Mouse (Mus musculus): ENCODE measurements at regions not wholly inside any gene's neighbourhood (a gene's known extent, or its start where the extent isn't known, plus 50 kb on each side); places are given as distances from the start of the nearest gene placed in this dataset.

DNA sequence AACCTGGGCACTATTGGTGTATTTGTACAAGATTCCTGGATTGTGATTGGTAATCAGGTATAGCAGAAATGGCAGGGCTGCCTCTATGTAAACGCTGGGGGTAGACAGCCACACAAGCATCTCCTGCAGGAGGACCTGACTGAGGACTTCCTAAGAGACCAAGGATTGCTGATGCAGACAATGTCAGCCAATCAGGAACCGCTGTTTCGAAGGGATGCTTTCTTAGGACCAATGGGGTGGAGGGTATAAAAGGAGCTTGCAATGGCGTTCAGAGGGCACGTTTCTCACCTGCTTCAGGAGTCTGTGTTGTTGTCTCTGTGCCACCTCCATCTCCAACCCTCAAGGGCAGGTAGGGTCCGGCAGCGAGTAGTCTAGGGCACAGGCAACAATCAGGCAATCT lies 393.7 kb downstream of the Gm45692 start:
- no peak overlapping the region for H3K9ac ChIP-seq (ENCODE audit: low read depth, low read length)
- H3K4me2 ChIP-seq = no peak overlapping the region
- H3K27me3 ChIP-seq (replicated peaks; ENCODE audit: control insufficient read depth, insufficient read depth, low read length) = no peaks in the 10 kb centered on the region
- no peaks in the 10 kb centered on the region for H3K4me1 ChIP-seq (replicated peaks; ENCODE audit: control insufficient read depth, insufficient read depth, low read length)
- no peaks in the 10 kb centered on the region for H3K36me3 ChIP-seq (ENCODE audit: control insufficient read depth, insufficient read depth, low read length)
- H3K9me3 ChIP-seq (ENCODE audit: control insufficient read depth, low read length) = no peaks in the 10 kb centered on the region
- no peak for DNase-seq (ENCODE audit: low spot score)
- no peak overlapping the region for H3K27ac ChIP-seq (ENCODE audit: low read depth, low read length)
- ATAC-seq (replicated peaks; ENCODE audit: low FRiP score) = no peak
- H3K4me3 ChIP-seq (ENCODE audit: low read depth, low read length) = no peak overlapping the region
- WGBS = 80% methylated on average over 7 of the region's 7 CpGs

DNA sequence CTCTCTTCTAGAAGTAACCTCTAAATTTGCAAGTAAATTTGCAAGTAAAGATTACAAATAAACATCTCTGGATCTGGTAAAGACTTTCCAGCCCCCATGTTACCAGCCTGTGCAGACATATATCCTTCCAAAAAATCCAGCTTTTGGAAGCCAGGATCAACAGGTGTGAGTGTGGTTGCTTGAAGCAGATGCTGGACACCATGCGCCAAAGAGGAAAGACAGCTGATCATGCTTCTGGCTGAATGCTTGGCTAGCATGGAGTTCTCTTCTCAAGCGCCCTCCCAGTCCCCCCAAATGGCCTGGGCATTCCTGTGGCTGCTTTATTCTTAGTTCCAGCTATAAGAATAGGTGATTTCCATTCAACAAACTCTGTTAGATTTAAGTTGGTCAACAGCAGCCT lies 404.9 kb downstream of the Gm45692 start:
- H3K4me2 ChIP-seq = no peak overlapping the region
- H3K36me3 ChIP-seq (ENCODE audit: control insufficient read depth, insufficient read depth, low read length) = no peaks in the 10 kb centered on the region
- no peak overlapping the region for H3K27ac ChIP-seq (ENCODE audit: low read depth, low read length)
- H3K9me3 ChIP-seq (ENCODE audit: control insufficient read depth, low read length) = no peaks in the 10 kb centered on the region
- no peaks in the 10 kb centered on the region for H3K4me1 ChIP-seq (replicated peaks; ENCODE audit: control insufficient read depth, insufficient read depth, low read length)
- H3K4me3 ChIP-seq (ENCODE audit: low read depth, low read length) = no peak overlapping the region
- DNase-seq (ENCODE audit: low spot score) = no peak
- no peaks in the 10 kb centered on the region for H3K27me3 ChIP-seq (replicated peaks; ENCODE audit: control insufficient read depth, insufficient read depth, low read length)
- 78% methylated on average over 2 of the region's 2 CpGs for WGBS
- H3K9ac ChIP-seq (ENCODE audit: low read depth, low read length) = no peak overlapping the region
- no peak for ATAC-seq (replicated peaks; ENCODE audit: low FRiP score)

DNA sequence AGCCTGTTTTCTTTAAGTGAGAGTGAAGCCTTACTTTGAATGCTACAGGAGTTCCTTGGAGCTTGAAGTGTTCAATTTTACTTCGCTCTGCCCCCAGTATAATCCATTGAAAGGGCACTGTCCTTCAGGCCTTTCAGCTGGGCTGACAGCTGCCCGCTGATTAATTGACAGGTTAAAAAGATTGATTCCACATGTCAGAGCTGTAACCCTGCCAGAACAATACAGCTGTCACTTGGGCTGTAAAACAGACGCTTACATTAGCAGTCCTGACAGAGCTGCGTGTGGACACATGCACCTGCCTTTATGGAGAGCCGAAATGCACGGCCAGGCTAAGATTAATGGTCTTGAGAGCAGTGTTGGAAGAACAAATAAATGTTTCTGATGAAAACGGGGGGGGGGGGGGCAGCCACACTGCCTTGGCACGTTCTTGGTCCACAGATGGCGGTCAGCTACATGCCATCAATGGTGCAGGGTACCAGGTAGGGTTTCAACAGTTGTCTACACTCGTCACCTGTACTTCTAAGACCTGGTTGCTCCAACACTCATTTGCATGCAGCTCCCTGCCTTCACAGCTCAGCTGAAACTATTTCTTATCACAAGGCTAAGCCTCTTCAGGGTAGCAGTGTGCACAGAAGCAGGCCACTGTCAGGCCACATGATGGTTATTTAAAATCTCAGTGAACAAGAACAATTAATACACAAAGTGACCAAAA lies 407.3 kb downstream of the Gm45692 start:
- H3K36me3 ChIP-seq (ENCODE audit: control insufficient read depth, insufficient read depth, low read length) = no peaks in the 10 kb centered on the region
- H3K4me1 ChIP-seq (replicated peaks; ENCODE audit: control insufficient read depth, insufficient read depth, low read length) = no peaks in the 10 kb centered on the region
- no peak overlapping the region for H3K4me3 ChIP-seq (ENCODE audit: low read depth, low read length)
- H3K9me3 ChIP-seq (ENCODE audit: control insufficient read depth, low read length) = no peaks in the 10 kb centered on the region
- WGBS = 62% methylated on average over 10 of the region's 10 CpGs
- H3K27me3 ChIP-seq (replicated peaks; ENCODE audit: control insufficient read depth, insufficient read depth, low read length) = no peaks in the 10 kb centered on the region
- ATAC-seq (replicated peaks; ENCODE audit: low FRiP score) (no peak), DNase-seq (ENCODE audit: low spot score) (no peak)
- H3K27ac ChIP-seq (ENCODE audit: low read depth, low read length) = no peak overlapping the region
- H3K4me2 ChIP-seq = no peak overlapping the region
- no peak overlapping the region for H3K9ac ChIP-seq (ENCODE audit: low read depth, low read length)

DNA sequence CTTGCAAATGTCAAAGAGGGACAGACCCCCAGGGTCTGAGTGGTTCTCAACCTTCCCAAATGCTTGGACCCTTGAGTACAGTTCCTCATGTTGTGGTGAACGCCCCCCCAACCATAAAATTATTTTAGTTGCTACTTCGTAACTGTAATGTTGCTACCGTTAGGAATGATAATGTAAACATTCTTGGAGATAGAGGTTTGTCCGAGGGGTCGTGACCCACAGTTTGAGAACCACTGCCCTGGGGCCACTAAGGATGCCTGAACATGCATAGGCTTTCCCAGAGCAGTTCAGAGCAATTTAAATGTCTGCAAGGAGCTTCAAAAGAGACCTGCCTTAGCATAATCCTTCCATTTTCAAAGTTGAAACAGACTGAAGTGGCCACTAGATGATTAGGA lies 407.8 kb downstream of the Gm45692 start:
- Histone ChIP-seq H3K4me1 (replicated peaks; ENCODE audit: control insufficient read depth, insufficient read depth, low read length) (no peaks in the 10 kb centered on the region), H3K36me3 (ENCODE audit: control insufficient read depth, insufficient read depth, low read length) (no peaks in the 10 kb centered on the region), H3K27me3 (replicated peaks; ENCODE audit: control insufficient read depth, insufficient read depth, low read length) (no peaks in the 10 kb centered on the region), H3K27ac (ENCODE audit: low read depth, low read length) (no peak overlapping the region), H3K4me3 (ENCODE audit: low read depth, low read length) (no peak overlapping the region), H3K9ac (ENCODE audit: low read depth, low read length) (no peak overlapping the region), H3K9me3 (ENCODE audit: control insufficient read depth, low read length) (no peaks in the 10 kb centered on the region), H3K4me2 (no peak overlapping the region)
- ATAC-seq (replicated peaks; ENCODE audit: low FRiP score) = no peak
- no peak for DNase-seq (ENCODE audit: low spot score)
- WGBS = 62% methylated on average over 5 of the region's 5 CpGs

DNA sequence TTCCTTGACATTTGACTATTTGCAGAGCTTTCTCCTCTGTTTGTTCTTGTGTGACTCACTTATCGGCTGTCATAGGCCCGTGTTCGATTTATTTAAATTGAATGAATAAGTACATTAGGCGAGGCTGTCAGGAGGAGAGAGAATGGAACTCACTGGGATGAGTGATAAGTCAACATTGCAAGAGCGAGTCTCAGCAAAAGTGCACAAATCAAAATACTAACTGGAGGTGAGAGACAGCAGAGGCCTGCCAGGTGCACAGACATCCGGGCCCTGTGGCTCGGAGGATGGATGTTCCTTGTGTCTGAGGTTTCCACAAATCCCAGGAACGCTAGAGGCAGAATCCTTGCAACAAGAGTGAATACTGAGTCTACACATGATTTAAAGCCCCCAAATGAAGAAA lies 410.6 kb downstream of the Gm45692 start:
- no peaks in the 10 kb centered on the region for H3K36me3 ChIP-seq (ENCODE audit: control insufficient read depth, insufficient read depth, low read length)
- H3K27me3 ChIP-seq (replicated peaks; ENCODE audit: control insufficient read depth, insufficient read depth, low read length) = no peaks in the 10 kb centered on the region
- no peaks in the 10 kb centered on the region for H3K9me3 ChIP-seq (ENCODE audit: control insufficient read depth, low read length)
- no peak overlapping the region for H3K27ac ChIP-seq (ENCODE audit: low read depth, low read length)
- DNase-seq (ENCODE audit: low spot score) (no peak), ATAC-seq (replicated peaks; ENCODE audit: low FRiP score) (no peak)
- H3K4me1 ChIP-seq (replicated peaks; ENCODE audit: control insufficient read depth, insufficient read depth, low read length) = no peaks in the 10 kb centered on the region
- no peak overlapping the region for H3K4me3 ChIP-seq (ENCODE audit: low read depth, low read length)
- no peak overlapping the region for H3K4me2 ChIP-seq
- H3K9ac ChIP-seq (ENCODE audit: low read depth, low read length) = no peak overlapping the region
- 65% methylated on average over 8 of the region's 8 CpGs for WGBS

DNA sequence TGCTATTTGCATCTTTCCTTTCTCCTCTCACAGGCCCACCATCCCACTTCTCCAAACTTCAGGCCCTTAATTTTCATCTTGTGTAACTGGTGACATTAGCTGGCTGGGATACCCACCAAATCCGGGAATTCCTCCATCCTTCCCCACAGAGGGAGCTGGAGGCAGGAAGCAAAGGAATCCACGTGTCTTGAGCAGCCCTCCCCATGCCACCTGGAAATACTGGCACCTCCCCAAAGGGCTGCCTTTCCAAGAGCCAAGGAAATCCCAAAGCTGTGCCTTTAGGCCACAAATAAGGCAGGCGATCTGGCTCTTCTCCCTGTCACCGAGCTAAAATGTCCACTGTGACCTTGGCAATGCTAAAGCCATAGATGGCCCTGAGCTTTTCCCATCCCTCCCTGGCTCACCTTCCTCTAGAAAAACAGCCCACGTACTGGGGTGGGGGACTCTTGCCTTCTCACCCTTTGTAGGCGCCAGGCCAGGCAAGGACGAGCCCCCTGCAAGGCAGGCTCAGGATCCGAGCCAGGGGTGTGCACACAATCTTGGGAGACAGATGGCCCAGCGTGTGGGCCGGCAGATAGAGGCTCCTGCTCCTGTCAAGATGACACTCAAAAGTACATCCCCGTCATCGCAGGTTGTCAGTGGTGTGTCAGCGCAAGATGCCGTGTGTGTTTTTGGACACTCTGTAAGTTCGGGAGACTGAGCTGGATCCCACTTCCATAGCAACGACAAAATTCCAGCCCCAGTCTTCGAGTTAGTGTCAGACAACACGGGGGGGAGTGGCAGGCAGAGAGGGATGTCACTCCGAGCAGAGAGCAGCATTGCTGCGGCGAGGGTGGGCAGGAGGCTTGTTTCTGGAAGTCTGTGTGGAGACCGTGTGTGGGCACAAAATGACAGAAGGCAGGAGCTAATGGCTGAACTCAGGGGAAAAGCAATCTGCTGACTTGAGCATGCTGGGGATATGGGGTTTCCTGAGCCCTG lies 414.4 kb downstream of the Gm45692 start:
- Histone ChIP-seq H3K4me2 (no peak overlapping the region), H3K9me3 (ENCODE audit: control insufficient read depth, low read length) (no peaks in the 10 kb centered on the region), H3K4me3 (ENCODE audit: low read depth, low read length) (no peak overlapping the region), H3K4me1 (replicated peaks; ENCODE audit: control insufficient read depth, insufficient read depth, low read length) (no peaks in the 10 kb centered on the region), H3K9ac (ENCODE audit: low read depth, low read length) (no peak overlapping the region), H3K27ac (ENCODE audit: low read depth, low read length) (no peak overlapping the region), H3K36me3 (ENCODE audit: control insufficient read depth, insufficient read depth, low read length) (no peaks in the 10 kb centered on the region), H3K27me3 (replicated peaks; ENCODE audit: control insufficient read depth, insufficient read depth, low read length) (no peaks in the 10 kb centered on the region)
- ATAC-seq (replicated peaks; ENCODE audit: low FRiP score) = no peak
- DNase-seq (ENCODE audit: low spot score) = no peak
- 59% methylated on average over 22 of the region's 22 CpGs for WGBS

DNA sequence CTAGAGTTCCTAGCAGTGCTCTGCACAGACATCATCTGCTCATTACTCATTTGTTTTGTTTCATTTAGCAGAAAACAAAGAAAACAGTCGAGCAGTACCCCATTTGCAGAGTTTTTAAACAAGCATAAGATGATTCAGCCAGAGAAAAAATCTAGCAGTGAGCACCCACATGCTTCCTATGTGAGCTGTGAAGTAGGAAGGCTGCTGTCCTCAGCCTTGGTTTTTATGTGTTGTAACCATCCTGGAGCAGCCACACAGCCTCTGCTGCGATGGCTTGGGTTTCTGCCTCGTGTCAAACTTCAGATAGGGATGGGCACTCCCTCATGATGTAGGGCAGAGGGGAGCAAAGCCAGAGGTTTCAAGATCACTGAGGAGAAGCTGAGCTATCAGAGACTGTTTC lies 416.5 kb downstream of the Gm45692 start:
- no peak overlapping the region for H3K9ac ChIP-seq (ENCODE audit: low read depth, low read length)
- H3K4me2 ChIP-seq = no peak overlapping the region
- no peak for DNase-seq (ENCODE audit: low spot score)
- H3K27me3 ChIP-seq (replicated peaks; ENCODE audit: control insufficient read depth, insufficient read depth, low read length) = no peaks in the 10 kb centered on the region
- H3K4me3 ChIP-seq (ENCODE audit: low read depth, low read length) = no peak overlapping the region
- H3K9me3 ChIP-seq (ENCODE audit: control insufficient read depth, low read length) = no peaks in the 10 kb centered on the region
- 36% methylated on average over 3 of the region's 3 CpGs for WGBS
- H3K27ac ChIP-seq (ENCODE audit: low read depth, low read length) = no peak overlapping the region
- H3K4me1 ChIP-seq (replicated peaks; ENCODE audit: control insufficient read depth, insufficient read depth, low read length) = no peaks in the 10 kb centered on the region
- no peaks in the 10 kb centered on the region for H3K36me3 ChIP-seq (ENCODE audit: control insufficient read depth, insufficient read depth, low read length)
- no peak for ATAC-seq (replicated peaks; ENCODE audit: low FRiP score)

DNA sequence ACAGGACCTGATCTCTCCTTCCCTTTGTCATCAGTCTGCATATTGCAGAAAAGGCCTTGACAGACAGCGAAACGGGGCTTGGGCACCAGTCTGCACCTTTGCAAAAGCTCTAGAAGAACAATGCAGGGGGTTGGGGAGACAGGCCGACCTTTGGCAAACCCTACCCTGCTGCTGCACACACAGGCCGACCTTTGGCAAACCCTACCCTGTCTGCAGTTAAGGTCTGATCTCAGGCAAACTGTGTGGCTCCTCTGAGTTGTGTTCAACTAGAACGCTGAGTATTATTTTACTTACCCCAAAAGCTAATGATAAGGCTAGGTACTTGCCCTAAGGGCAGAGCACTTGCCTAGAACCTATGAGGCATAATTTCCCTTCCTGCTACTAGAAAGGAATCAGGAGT lies 423.4 kb upstream of the Zfp703 start:
- Histone ChIP-seq H3K27ac (ENCODE audit: low read depth, low read length) (no peak overlapping the region), H3K9ac (ENCODE audit: low read depth, low read length) (no peak overlapping the region), H3K36me3 (ENCODE audit: control insufficient read depth, insufficient read depth, low read length) (no peaks in the 10 kb centered on the region), H3K4me1 (replicated peaks; ENCODE audit: control insufficient read depth, insufficient read depth, low read length) (no peaks in the 10 kb centered on the region), H3K9me3 (ENCODE audit: control insufficient read depth, low read length) (no peaks in the 10 kb centered on the region), H3K4me2 (no peak overlapping the region), H3K4me3 (ENCODE audit: low read depth, low read length) (no peak overlapping the region), H3K27me3 (replicated peaks; ENCODE audit: control insufficient read depth, insufficient read depth, low read length) (no peaks in the 10 kb centered on the region)
- WGBS = 70% methylated on average over 5 of the region's 5 CpGs
- no peak for ATAC-seq (replicated peaks; ENCODE audit: low FRiP score)
- no peak for DNase-seq (ENCODE audit: low spot score)

DNA sequence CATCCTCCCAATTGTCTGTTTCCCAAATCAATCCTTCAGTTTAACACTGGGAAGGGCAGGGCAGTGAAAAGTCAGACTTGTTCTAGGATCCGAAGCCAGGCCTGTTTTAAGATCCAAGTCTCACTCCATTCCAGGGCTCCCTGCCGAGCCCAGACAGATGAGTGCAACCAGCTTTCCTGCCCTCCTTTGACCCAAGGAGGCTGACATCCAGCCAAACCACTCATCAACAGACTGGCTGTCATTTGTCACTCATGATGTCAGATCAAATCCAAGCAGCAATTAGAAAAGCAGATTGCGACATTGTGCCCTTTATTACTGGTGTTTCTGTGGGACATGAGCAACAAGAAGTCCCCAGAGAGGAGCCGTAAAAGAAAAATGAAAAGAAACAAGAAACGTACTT lies 417.9 kb upstream of the Zfp703 start:
- no peak for DNase-seq (ENCODE audit: low spot score)
- H3K4me2 ChIP-seq = no peak overlapping the region
- H3K27me3 ChIP-seq (replicated peaks; ENCODE audit: control insufficient read depth, insufficient read depth, low read length) = no peaks in the 10 kb centered on the region
- H3K9me3 ChIP-seq (ENCODE audit: control insufficient read depth, low read length) = no peaks in the 10 kb centered on the region
- H3K27ac ChIP-seq (ENCODE audit: low read depth, low read length) = no peak overlapping the region
- no peak for ATAC-seq (replicated peaks; ENCODE audit: low FRiP score)
- 80% methylated on average over 5 of the region's 5 CpGs for WGBS
- no peak overlapping the region for H3K9ac ChIP-seq (ENCODE audit: low read depth, low read length)
- no peaks in the 10 kb centered on the region for H3K36me3 ChIP-seq (ENCODE audit: control insufficient read depth, insufficient read depth, low read length)
- no peaks in the 10 kb centered on the region; the same call in 1 of the 2 replicates for H3K4me1 ChIP-seq (replicated peaks; ENCODE audit: control insufficient read depth, insufficient read depth, low read length)
- no peak overlapping the region for H3K4me3 ChIP-seq (ENCODE audit: low read depth, low read length)
